Mouse (Mus musculus): ENCODE data around the gene Rab15.
"Not testable (repeated sequence)": the region's sequence is repeated elsewhere in the genome, so short reads cannot be mapped to it uniquely, and the experiment has no call there.

Rab15 gene

GRCm38 (mm10) chr12:76822651-76823041 lies at the start of gene Rab15:
Gene Rab15 (minus strand): TSS chr12:76822908.
- in situ Hi-C loops (cut with MboI; ENCODE audit: low sequenced_read_pairs) = no loop called here

GRCm38 (mm10) chr12:76869561-76869960 lies 46.9 kb upstream of the Rab15 start:
- in situ Hi-C loops (cut with MboI; ENCODE audit: low sequenced_read_pairs) = no loop called here

- in situ Hi-C loops (cut with MboI; ENCODE audit: low sequenced_read_pairs) = no loop called here
Observed at GRCm38 (mm10) chr12:76868463-76869198, 45.9 kb upstream of the Rab15 start.

GRCm38 (mm10) chr12:76867586-76868280 lies 45.0 kb upstream of the Rab15 start:
- in situ Hi-C loops (cut with MboI; ENCODE audit: low sequenced_read_pairs) = no loop called here

GRCm38 (mm10) chr12:76865266-76865665 lies 42.6 kb upstream of the Rab15 start:
- in situ Hi-C loops (cut with MboI; ENCODE audit: low sequenced_read_pairs) = no loop called here

GRCm38 (mm10) chr12:76863651-76864050 lies 40.9 kb upstream of the Rab15 start:
- in situ Hi-C loops (cut with MboI; ENCODE audit: low sequenced_read_pairs) = no loop called here

GRCm38 (mm10) chr12:76858788-76859187 lies 36.1 kb upstream of the Rab15 start:
- in situ Hi-C loops (cut with MboI; ENCODE audit: low sequenced_read_pairs) = not testable (repeated sequence)

- in situ Hi-C loops (cut with MboI; ENCODE audit: low sequenced_read_pairs) = no loop called here
Observed at GRCm38 (mm10) chr12:76857087-76857486, 34.4 kb upstream of the Rab15 start.

GRCm38 (mm10) chr12:76853378-76854142 lies 30.9 kb upstream of the Rab15 start:
- in situ Hi-C loops (cut with MboI; ENCODE audit: low sequenced_read_pairs) = no loop called here

- in situ Hi-C loops (cut with MboI; ENCODE audit: low sequenced_read_pairs) = no loop called here
Observed at GRCm38 (mm10) chr12:76852419-76852818, 29.7 kb upstream of the Rab15 start.

GRCm38 (mm10) chr12:76844346-76845061 lies 21.8 kb upstream of the Rab15 start:
- in situ Hi-C loops (cut with MboI; ENCODE audit: low sequenced_read_pairs) = no loop called here

- in situ Hi-C loops (cut with MboI; ENCODE audit: low sequenced_read_pairs) = no loop called here
Observed at GRCm38 (mm10) chr12:76840081-76840480, 17.4 kb upstream of the Rab15 start.

- in situ Hi-C loops (cut with MboI; ENCODE audit: low sequenced_read_pairs) = no loop called here
Observed at GRCm38 (mm10) chr12:76839298-76839697, 16.6 kb upstream of the Rab15 start.

- in situ Hi-C loops (cut with MboI; ENCODE audit: low sequenced_read_pairs) = no loop called here
Observed at GRCm38 (mm10) chr12:76837844-76838650, 15.3 kb upstream of the Rab15 start.

- in situ Hi-C loops (cut with MboI; ENCODE audit: low sequenced_read_pairs) = no loop called here
Observed at GRCm38 (mm10) chr12:76837101-76837843, 14.6 kb upstream of the Rab15 start.

GRCm38 (mm10) chr12:76832704-76833103 lies 10.0 kb upstream of the Rab15 start:
- in situ Hi-C loops (cut with MboI; ENCODE audit: low sequenced_read_pairs) = no loop called here

GRCm38 (mm10) chr12:76825283-76825682 lies 2.6 kb upstream of the Rab15 start:
- in situ Hi-C loops (cut with MboI; ENCODE audit: low sequenced_read_pairs) = no loop called here

GRCm38 (mm10) chr12:76822002-76822650 lies 582 bp downstream of the Rab15 start:
- in situ Hi-C loops (cut with MboI; ENCODE audit: low sequenced_read_pairs) = no loop called here

- in situ Hi-C loops (cut with MboI; ENCODE audit: low sequenced_read_pairs) = no loop called here
Observed at GRCm38 (mm10) chr12:76820615-76821014, 2.1 kb downstream of the Rab15 start.
